Comparison of ENCODE assay signal across 8 mouse cellular contexts in genomic region chr3:104865341-104865788, GRCm38 (mm10). TPM values are rescaled to one million over a fixed set of nuclear protein-coding genes. Genes with fewer than 3 reads are reported as not detected.
DNase-seq lines count a peak whose midpoint lies in the region; ATAC-seq and TF ChIP-seq lines count a peak whose summit lies in the region.

No protein-coding gene starts in this region.

- peaks cover 8% of the 10 kb centered on the region; the same call in 1 of the 2 replicates for H3K36me3 ChIP-seq in kidney, embryonic 14.5 days (ENCODE audit: control insufficient read depth, insufficient read depth, low read length)
- peaks cover 17% of the 10 kb centered on the region for H3K36me3 ChIP-seq in hindbrain, embryonic 14.5 days (replicated peaks; ENCODE audit: control insufficient read depth, insufficient read depth)

- WGBS in kidney, embryonic 14.5 days = 2% methylated on average over 12 of the region's 12 CpGs
- under 1% methylated on average over 12 of the region's 12 CpGs for WGBS in hindbrain, embryonic 14.5 days

- no peak for DNase-seq in kidney, adult 8-10 months
- DNase-seq in hindbrain, embryonic 14.5 days (ENCODE audit: low spot score) = peak; percentile 32
- DNase-seq in thymus, postnatal 4 days = no peak
- DNase-seq in left cerebral cortex, postnatal 10 days (ENCODE audit: extremely low spot score in 1 of 2, low spot score in 2 of 2) = no peak
- no peak for DNase-seq in cerebellum, adult 11 months

- H3K27me3 ChIP-seq in kidney, embryonic 14.5 days (ENCODE audit: control insufficient read depth, insufficient read depth, low read length) = no peaks in the 10 kb centered on the region
- H3K27me3 ChIP-seq in hindbrain, embryonic 14.5 days (ENCODE audit: control insufficient read depth, insufficient read depth, low read length) = no peaks in the 10 kb centered on the region

- H3K4me1 ChIP-seq in kidney, embryonic 14.5 days (ENCODE audit: control insufficient read depth, insufficient read depth, low read length) = peaks cover 18% of the 10 kb centered on the region
- H3K4me1 ChIP-seq in bone marrow macrophage, adult 2 months (ENCODE audit: control insufficient read depth, insufficient read depth, low read length) = peaks cover 5% of the 10 kb centered on the region; the same call in 1 of the 2 replicates
- peaks cover 38% of the 10 kb centered on the region for H3K4me1 ChIP-seq in hindbrain, embryonic 14.5 days (replicated peaks; ENCODE audit: control insufficient read depth, insufficient read depth, low read length)

- no peak for TF ChIP-seq POLR2A in bone marrow macrophage, adult 2 months (IDR thresholded peaks at IDR 0.05; ENCODE audit: borderline replicate concordance, low read depth, low read length)

- peak overlapping the region; percentile 54 for H3K4me2 ChIP-seq in kidney, embryonic 14.5 days (replicated peaks; ENCODE audit: low read depth, low read length)
- peak overlapping the region; percentile 90 for H3K4me2 ChIP-seq in hindbrain, embryonic 14.5 days (replicated peaks)

- ATAC-seq in kidney, embryonic 14.5 days (ENCODE audit: low FRiP score, low TSS enrichment) = no peak
- ATAC-seq in hindbrain, embryonic 14.5 days (ENCODE audit: low FRiP score) = peak; percentile 13
- peak; percentile 2; the same call in 1 of the 2 replicates for ATAC-seq in megakaryocyte, adult 5-6 weeks (ENCODE audit: poor library complexity, severe bottlenecking)

- peak overlapping the region; percentile 97 for H3K4me3 ChIP-seq in kidney, embryonic 14.5 days (ENCODE audit: low read length)
- H3K4me3 ChIP-seq in bone marrow macrophage, adult 2 months (ENCODE audit: insufficient read depth, low read length) = peak overlapping the region; percentile 84
- peak overlapping the region; percentile 90 for H3K4me3 ChIP-seq in hindbrain, embryonic 14.5 days (replicated peaks; ENCODE audit: low read length)

- peak overlapping the region; percentile 96 for H3K27ac ChIP-seq in kidney, embryonic 14.5 days (ENCODE audit: low read depth, low read length)
- H3K27ac ChIP-seq in bone marrow macrophage, adult 2 months (ENCODE audit: insufficient read depth, low read depth, low read length) = peak overlapping the region; percentile 90
- H3K27ac ChIP-seq in hindbrain, embryonic 14.5 days = peak overlapping the region; percentile 96

- H3K9me3 ChIP-seq in kidney, embryonic 14.5 days (ENCODE audit: control insufficient read depth, low read length) = no peaks in the 10 kb centered on the region
- H3K9me3 ChIP-seq in hindbrain, embryonic 14.5 days (ENCODE audit: control insufficient read depth, low read length) = no peaks in the 10 kb centered on the region

- no peak for TF ChIP-seq CTCF in bone marrow macrophage, adult 2 months (IDR thresholded peaks at IDR 0.05; ENCODE audit: low read depth, low read length)

- peak overlapping the region; percentile 92 for H3K9ac ChIP-seq in kidney, embryonic 14.5 days (ENCODE audit: low read depth, low read length)
- peak overlapping the region; percentile 91 for H3K9ac ChIP-seq in hindbrain, embryonic 14.5 days

- intact Hi-C loops in left cerebral cortex, postnatal 10 days (cut with DNase I) = loop anchor here (5.0 kb wide), 1 partner anchor 187 kb away; the partner anchor contains the start of gene Cttnbp2nl

RNA-seq across cellular contexts. Expression of gene Capza1, which starts 1.1 kb away (rescaled TPM):
- 151 and 214 TPM in 2 replicates for polyA plus RNA-seq in kidney, embryonic 14.5 days (2014; fragmentation: Nextera tagmentation; extraction: Ambion mirVana)
- polyA plus RNA-seq in bone marrow macrophage, adult 2 months (2012; ENCODE audit: insufficient read depth, insufficient read length, missing spikeins) = 149 and 173 TPM in 2 replicates
- polyA plus RNA-seq in hindbrain, embryonic 14.5 days (2014; fragmentation: Nextera tagmentation; extraction: Ambion mirVana) = 166 and 182 TPM in 2 replicates
- 365 and 394 TPM in 2 replicates for total RNA-seq in megakaryocyte, adult 5-6 weeks (2015)
- 404 and 425 TPM in 2 replicates for total RNA-seq in megakaryocyte, adult 5-6 weeks (2017)
- 10 to 100 TPM; 45.2 to 48.3 TPM for total RNA-seq in left cerebral cortex, postnatal 10 days (2021)

RNA-seq across cellular contexts. Expression of gene St7l, which starts 1.6 kb away (rescaled TPM):
- 35.7 and 41.1 TPM in 2 replicates for polyA plus RNA-seq in kidney, embryonic 14.5 days (2014; fragmentation: Nextera tagmentation; extraction: Ambion mirVana)
- 17.2 and 22.9 TPM in 2 replicates for polyA plus RNA-seq in bone marrow macrophage, adult 2 months (2012; ENCODE audit: insufficient read depth, insufficient read length, missing spikeins)
- 34.5 and 35.9 TPM in 2 replicates for polyA plus RNA-seq in hindbrain, embryonic 14.5 days (2014; fragmentation: Nextera tagmentation; extraction: Ambion mirVana)
- total RNA-seq in megakaryocyte, adult 5-6 weeks (2015) = 23.3 and 31.8 TPM in 2 replicates
- 27.9 and 30.4 TPM in 2 replicates for total RNA-seq in megakaryocyte, adult 5-6 weeks (2017)
- total RNA-seq in left cerebral cortex, postnatal 10 days (2021) = 10 to 100 TPM; 32.1 to 35.9 TPM

RNA-seq across cellular contexts. Expression of gene Mov10, which starts 47.0 kb away (rescaled TPM):
- polyA plus RNA-seq in kidney, embryonic 14.5 days (2014; fragmentation: Nextera tagmentation; extraction: Ambion mirVana) = 36.3 and 51.8 TPM in 2 replicates
- polyA plus RNA-seq in bone marrow macrophage, adult 2 months (2012; ENCODE audit: insufficient read depth, insufficient read length, missing spikeins) = 23.4 and 25.1 TPM in 2 replicates
- polyA plus RNA-seq in hindbrain, embryonic 14.5 days (2014; fragmentation: Nextera tagmentation; extraction: Ambion mirVana) = 6.8 and 7.8 TPM in 2 replicates
- total RNA-seq in megakaryocyte, adult 5-6 weeks (2015) = 8.3 and 8.4 TPM in 2 replicates
- 3.8 TPM in 2 replicates for total RNA-seq in megakaryocyte, adult 5-6 weeks (2017)
- 1 to 10 TPM; 9.3 to 9.7 TPM for total RNA-seq in left cerebral cortex, postnatal 10 days (2021)
